Mouse (Mus musculus): ENCODE results near the gene 1500015O10Rik. TPM values are rescaled to one million over a fixed set of nuclear protein-coding genes. Genes with fewer than 3 reads are reported as not detected.

The 1500015O10Rik gene
- polyA plus RNA-seq, 1 experiment from 2014 or later: 1.5 TPM

GRCm38 (mm10) chr1:43774126-43774525 lies 43.7 kb downstream of the 1500015O10Rik start:
- Histone ChIP-seq H3K9me3 (no peaks in the 10 kb centered on the region), H3K27ac (no peak overlapping the region), H3K4me2 (no peak overlapping the region), H3K36me3 (peaks cover 68% of the 10 kb centered on the region), H3K27me3 (no peaks in the 10 kb centered on the region), H3K9ac (replicated peaks) (no peak overlapping the region), H3K4me1 (replicated peaks) (no peaks in the 10 kb centered on the region), H3K4me3 (replicated peaks) (no peak overlapping the region)
- 95% methylated on average over 4 of the region's 4 CpGs for WGBS
- no peak for ATAC-seq (ENCODE audit: insufficient number of reproducible peaks, insufficient read depth, low FRiP score, low TSS enrichment, low read depth)

- Histone ChIP-seq H3K9me3 (no peaks in the 10 kb centered on the region), H3K4me2 (no peak overlapping the region), H3K36me3 (peaks cover 57% of the 10 kb centered on the region), H3K9ac (replicated peaks) (no peak overlapping the region), H3K27me3 (no peaks in the 10 kb centered on the region), H3K27ac (no peak overlapping the region), H3K4me3 (replicated peaks) (no peak overlapping the region), H3K4me1 (replicated peaks) (no peaks in the 10 kb centered on the region)
- no peak for ATAC-seq (ENCODE audit: insufficient number of reproducible peaks, insufficient read depth, low FRiP score, low TSS enrichment, low read depth)
- WGBS: 93% methylated on average over 3 of the region's 3 CpGs
These were observed 45.7 kb downstream of the 1500015O10Rik start for GRCm38 (mm10) chr1:43776106-43776505.

- no peak overlapping the region for H3K27ac ChIP-seq
- no peak overlapping the region for H3K4me2 ChIP-seq
- WGBS: 76% methylated on average over 2 of the region's 2 CpGs
- peaks cover 26% of the 10 kb centered on the region for H3K36me3 ChIP-seq
- H3K4me1 ChIP-seq (replicated peaks): no peaks in the 10 kb centered on the region
- no peaks in the 10 kb centered on the region for H3K9me3 ChIP-seq
- no peaks in the 10 kb centered on the region for H3K27me3 ChIP-seq
- ATAC-seq (ENCODE audit: insufficient number of reproducible peaks, insufficient read depth, low FRiP score, low TSS enrichment, low read depth): no peak
- no peak overlapping the region for H3K9ac ChIP-seq (replicated peaks)
- no peak overlapping the region for H3K4me3 ChIP-seq (replicated peaks)
These were observed 50.8 kb downstream of the 1500015O10Rik start for GRCm38 (mm10) chr1:43781195-43781594.

- H3K4me2 ChIP-seq: no peak overlapping the region
- no peaks in the 10 kb centered on the region for H3K4me1 ChIP-seq (replicated peaks)
- no peak for ATAC-seq (ENCODE audit: insufficient number of reproducible peaks, insufficient read depth, low FRiP score, low TSS enrichment, low read depth)
- no peaks in the 10 kb centered on the region for H3K9me3 ChIP-seq
- H3K27me3 ChIP-seq: no peaks in the 10 kb centered on the region
- H3K4me3 ChIP-seq (replicated peaks): no peak overlapping the region
- 74% methylated on average over 3 of the region's 3 CpGs for WGBS
- no peak overlapping the region for H3K9ac ChIP-seq (replicated peaks)
- peaks cover 27% of the 10 kb centered on the region for H3K36me3 ChIP-seq
- no peak overlapping the region for H3K27ac ChIP-seq
These were observed 51.3 kb downstream of the 1500015O10Rik start for GRCm38 (mm10) chr1:43781672-43782071.

- Histone ChIP-seq H3K27ac (no peak overlapping the region), H3K4me1 (replicated peaks) (no peaks in the 10 kb centered on the region), H3K4me2 (no peak overlapping the region), H3K4me3 (replicated peaks) (no peak overlapping the region), H3K9ac (replicated peaks) (no peak overlapping the region), H3K36me3 (peaks cover 28% of the 10 kb centered on the region), H3K27me3 (no peaks in the 10 kb centered on the region), H3K9me3 (no peaks in the 10 kb centered on the region)
- 94% methylated on average over 3 of the region's 3 CpGs for WGBS
- ATAC-seq (ENCODE audit: insufficient number of reproducible peaks, insufficient read depth, low FRiP score, low TSS enrichment, low read depth): no peak
These were observed 52.3 kb downstream of the 1500015O10Rik start for GRCm38 (mm10) chr1:43782680-43783079.

GRCm38 (mm10) chr1:43783186-43783585 lies 52.8 kb downstream of the 1500015O10Rik start:
- WGBS: 75% methylated on average over 3 of the region's 3 CpGs

GRCm38 (mm10) chr1:43785316-43785715 lies 54.9 kb downstream of the 1500015O10Rik start:
- ATAC-seq (ENCODE audit: insufficient number of reproducible peaks, insufficient read depth, low FRiP score, low TSS enrichment, low read depth): no peak
- 88% methylated on average over 5 of the region's 5 CpGs for WGBS
- Histone ChIP-seq H3K4me2 (no peak overlapping the region), H3K9me3 (no peaks in the 10 kb centered on the region), H3K4me1 (replicated peaks) (peaks cover 2% of the 10 kb centered on the region; the same call in 1 of the 2 replicates), H3K4me3 (replicated peaks) (no peak overlapping the region), H3K27ac (no peak overlapping the region), H3K9ac (replicated peaks) (no peak overlapping the region), H3K27me3 (no peaks in the 10 kb centered on the region), H3K36me3 (peaks cover 17% of the 10 kb centered on the region; the same call in 1 of the 2 replicates)

More at GRCm38 (mm10) chr1:43783186-43783585, 52.8 kb downstream of the 1500015O10Rik start:
- no peak overlapping the region for H3K4me2 ChIP-seq
- H3K9ac ChIP-seq (replicated peaks): no peak overlapping the region
- peaks cover 28% of the 10 kb centered on the region for H3K36me3 ChIP-seq
- no peak overlapping the region for H3K27ac ChIP-seq
- no peak for ATAC-seq (ENCODE audit: insufficient number of reproducible peaks, insufficient read depth, low FRiP score, low TSS enrichment, low read depth)
- H3K4me1 ChIP-seq (replicated peaks): no peaks in the 10 kb centered on the region
- H3K27me3 ChIP-seq: no peaks in the 10 kb centered on the region
- H3K4me3 ChIP-seq (replicated peaks): no peak overlapping the region
- H3K9me3 ChIP-seq: no peaks in the 10 kb centered on the region

- H3K9ac ChIP-seq (replicated peaks): no peak overlapping the region
- no peak overlapping the region for H3K4me2 ChIP-seq
- ATAC-seq (ENCODE audit: insufficient number of reproducible peaks, insufficient read depth, low FRiP score, low TSS enrichment, low read depth): no peak
- peaks cover 2% of the 10 kb centered on the region; the same call in 1 of the 2 replicates for H3K4me1 ChIP-seq (replicated peaks)
- no peaks in the 10 kb centered on the region for H3K9me3 ChIP-seq
- no peak overlapping the region for H3K4me3 ChIP-seq (replicated peaks)
- WGBS: 88% methylated on average over 5 of the region's 5 CpGs
- H3K27me3 ChIP-seq: no peaks in the 10 kb centered on the region
- H3K27ac ChIP-seq: no peak overlapping the region
- peaks cover 17% of the 10 kb centered on the region; the same call in 1 of the 2 replicates for H3K36me3 ChIP-seq
These were observed 56.3 kb downstream of the 1500015O10Rik start for GRCm38 (mm10) chr1:43786711-43787110.

GRCm38 (mm10) chr1:43789765-43790164 lies 59.4 kb downstream of the 1500015O10Rik start:
- H3K36me3 ChIP-seq: peaks cover 17% of the 10 kb centered on the region; the same call in 1 of the 2 replicates
- H3K4me3 ChIP-seq (replicated peaks): no peak overlapping the region
- no peaks in the 10 kb centered on the region for H3K27me3 ChIP-seq
- H3K9ac ChIP-seq (replicated peaks): no peak overlapping the region
- H3K27ac ChIP-seq: no peak overlapping the region
- no peaks in the 10 kb centered on the region for H3K9me3 ChIP-seq
- no peak for ATAC-seq (ENCODE audit: insufficient number of reproducible peaks, insufficient read depth, low FRiP score, low TSS enrichment, low read depth)
- peaks cover 2% of the 10 kb centered on the region; the same call in 1 of the 2 replicates for H3K4me1 ChIP-seq (replicated peaks)
- H3K4me2 ChIP-seq: no peak overlapping the region
- WGBS: 77% methylated on average over 2 of the region's 2 CpGs

Other genes with a start within 250 kb of the 1500015O10Rik start
- 24.9 and 25.4 TPM in 2 replicates for gene Uxs1, start 97.2 kb downstream of the 1500015O10Rik start, polyA plus RNA-seq (2016; fragmentation: Nextera tagmentation; extraction: Ambion mirVana)
- 68.3 and 72.6 TPM in 2 replicates for gene Tpp2, start 203.0 kb downstream of the 1500015O10Rik start, polyA plus RNA-seq (2016; fragmentation: Nextera tagmentation; extraction: Ambion mirVana)